Mouse (Mus musculus) monocyte, adult 2 months (primary cell): ENCODE results near the gene Ppp1r27.
"Not testable (repeated sequence)": the region's sequence is repeated elsewhere in the genome, so short reads cannot be mapped to it uniquely, and the experiment has no call there.

Experiments
- DNase-seq, 2 experiments: peaks; one replicate each; pipeline ENCODE4 v3.0.0; 2022; ENCODE audit warnings: low spot score in 2 of 2, low read depth in 1 of 2

Gene Ppp1r27

DNA sequence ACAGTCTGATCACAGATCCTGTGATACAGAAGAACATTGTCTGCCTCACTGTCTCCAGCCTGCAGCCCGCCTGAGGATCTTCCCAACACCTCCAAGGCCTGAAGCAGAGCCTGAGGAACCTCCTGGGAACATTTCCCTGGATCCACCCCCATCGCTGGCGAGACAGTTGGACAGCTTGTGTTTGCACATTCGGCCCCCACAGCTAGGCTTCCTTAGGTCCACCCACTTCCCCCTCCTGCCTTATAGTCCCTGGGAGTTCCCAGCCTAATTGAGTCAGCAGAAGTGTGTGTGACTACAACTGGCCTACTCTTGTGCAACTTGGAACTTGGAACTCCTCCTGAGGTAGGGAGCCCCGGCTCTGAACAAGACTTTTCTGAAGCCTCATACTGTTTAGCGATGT lies 32.9 kb downstream of the Ppp1r27 start:
- DNase-seq, result peak; percentile 61 to 63

DNA sequence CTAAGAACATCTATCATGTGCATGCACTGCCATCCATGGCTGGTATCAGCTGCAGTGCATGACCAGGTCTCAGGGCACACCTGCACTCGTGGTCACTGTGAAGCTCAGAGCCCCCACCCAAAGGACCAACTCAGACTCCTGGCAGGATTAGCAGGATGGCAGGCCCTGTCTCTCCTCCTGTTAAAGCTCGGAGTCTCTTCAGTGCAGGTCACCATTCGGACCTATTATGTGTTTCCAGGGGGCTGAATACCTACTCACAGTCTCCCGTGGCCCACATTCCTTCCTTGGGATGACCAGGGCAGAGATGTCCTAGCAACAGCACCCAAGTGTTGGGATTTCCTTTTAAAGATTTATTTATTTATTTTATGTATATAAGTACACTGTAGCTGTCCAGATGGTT lies 33.8 kb downstream of the Ppp1r27 start:
- no peak for DNase-seq

DNA sequence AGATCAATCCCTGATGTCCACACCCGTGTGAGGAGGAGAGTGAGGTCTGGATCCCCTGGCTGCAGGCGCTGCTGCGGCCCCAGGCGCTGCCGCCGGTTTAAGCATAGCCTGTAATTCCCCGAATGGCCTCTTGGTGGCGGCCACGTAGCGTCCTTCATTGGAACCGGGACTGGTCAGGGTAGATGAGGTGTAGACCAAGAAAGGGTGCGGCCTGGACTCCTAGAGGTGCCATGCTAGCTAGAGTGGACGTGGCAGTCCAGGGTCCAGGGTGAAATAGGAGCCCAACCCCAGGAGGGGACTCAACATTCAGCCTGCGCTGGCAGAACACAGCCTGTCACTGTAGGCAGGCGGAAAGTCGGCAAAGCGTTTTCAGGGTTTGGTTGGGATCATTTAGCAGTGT lies 35.3 kb downstream of the Ppp1r27 start:
- DNase-seq, result peak; percentile 66 to 84

DNA sequence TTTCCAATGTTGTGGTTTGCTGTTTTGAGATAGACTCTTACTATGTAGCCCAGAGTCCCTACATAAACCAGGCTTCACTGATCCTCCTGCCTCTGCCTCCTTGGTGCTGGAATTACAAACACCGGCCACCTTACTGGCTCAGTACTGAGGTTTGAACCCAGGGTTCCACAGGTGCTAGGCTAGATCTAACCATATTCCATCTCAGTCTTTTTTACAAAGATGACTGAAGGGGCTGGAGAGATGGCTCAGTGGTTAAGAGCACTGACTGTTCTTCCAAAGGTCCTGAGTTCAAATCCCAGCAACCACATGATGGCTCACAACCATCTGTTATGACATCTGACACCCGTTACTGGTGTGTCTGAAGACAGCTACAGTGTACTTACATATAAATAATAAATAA lies 36.7 kb downstream of the Ppp1r27 start:
- DNase-seq, result not testable (repeated sequence)

DNA sequence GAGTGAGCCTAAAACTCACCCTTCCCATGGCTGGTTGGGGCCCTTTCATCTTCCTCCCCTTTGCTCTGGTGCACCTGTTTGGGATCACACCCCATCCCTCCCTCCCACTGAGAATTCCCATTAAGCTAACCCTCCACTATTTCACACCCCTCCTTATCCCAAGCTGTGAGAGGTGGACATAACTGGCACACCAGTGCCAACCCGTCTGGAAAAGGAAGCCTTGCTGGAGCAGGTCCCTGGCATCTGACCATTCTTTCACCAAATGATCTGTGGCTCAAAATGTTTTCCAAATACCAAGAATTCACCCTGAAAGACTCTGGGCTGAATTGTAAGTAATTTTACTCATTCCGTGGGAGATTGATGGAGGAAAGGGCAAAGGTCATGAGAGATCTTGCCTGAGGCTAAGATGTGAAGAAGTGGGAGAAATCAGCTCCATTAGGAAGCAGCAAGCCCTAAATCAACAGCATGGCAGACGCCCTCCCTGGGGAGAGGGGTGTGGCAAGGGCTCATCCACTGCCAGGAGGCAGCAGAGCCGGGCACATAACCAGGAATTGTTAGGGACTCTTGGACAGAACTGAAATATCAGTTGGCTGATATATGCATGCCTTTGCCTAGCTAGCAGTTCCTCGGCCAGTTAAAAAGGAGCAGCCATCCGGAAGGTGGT lies 38.0 kb downstream of the Ppp1r27 start:
- no peak for DNase-seq

DNA sequence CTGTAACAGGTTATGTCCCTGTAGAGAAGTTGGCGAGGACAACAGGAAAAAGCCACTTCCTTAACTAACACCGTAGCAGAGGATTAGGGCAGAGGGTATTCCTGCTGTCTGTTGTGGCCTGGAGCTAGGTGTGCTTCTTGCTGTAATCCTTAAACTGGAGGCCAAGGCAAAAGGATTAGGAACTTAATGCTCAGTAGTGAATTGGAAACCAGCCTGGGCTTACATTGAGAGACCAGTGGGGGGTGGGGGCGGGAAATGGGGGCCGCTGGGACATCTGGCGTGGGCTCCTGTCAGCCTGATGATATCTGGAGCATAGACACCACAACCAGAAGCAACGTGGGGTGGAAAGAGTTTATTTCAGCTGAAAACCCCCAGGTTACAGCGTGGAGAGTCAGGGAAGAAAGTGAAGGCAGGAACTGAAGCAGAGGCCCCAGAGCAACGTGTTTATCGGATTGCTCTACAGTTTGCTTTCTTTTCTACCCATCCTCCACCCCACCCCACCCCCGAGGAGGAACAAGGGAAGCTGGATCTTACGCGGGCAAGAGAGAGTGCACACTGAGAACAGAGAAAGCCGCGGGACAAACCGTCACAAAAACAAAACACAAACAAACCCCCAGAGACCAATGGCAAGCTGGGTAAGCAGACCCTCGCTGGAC lies 40.4 kb downstream of the Ppp1r27 start:
- DNase-seq, result no peak

DNA sequence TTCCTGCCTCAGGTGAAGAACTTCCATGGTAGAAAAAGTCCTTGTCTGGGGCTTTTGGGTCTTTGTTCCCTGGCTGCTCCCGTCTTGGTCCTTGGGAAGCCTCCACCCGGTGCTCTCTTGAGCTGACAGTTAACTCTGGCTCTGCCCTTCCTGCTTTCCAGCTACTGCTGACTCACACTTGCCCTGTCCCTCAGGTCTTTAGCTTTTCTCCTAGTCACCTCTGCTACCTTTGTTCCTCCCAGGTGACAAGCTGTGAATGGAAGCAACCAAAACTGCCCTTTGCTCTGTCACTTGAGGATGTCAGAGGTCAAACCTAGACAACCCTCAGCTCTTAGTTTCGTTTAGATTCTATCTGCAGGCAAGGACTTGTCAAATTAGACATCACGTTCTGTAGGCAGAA lies 41.0 kb downstream of the Ppp1r27 start:
- DNase-seq, result no peak

DNA sequence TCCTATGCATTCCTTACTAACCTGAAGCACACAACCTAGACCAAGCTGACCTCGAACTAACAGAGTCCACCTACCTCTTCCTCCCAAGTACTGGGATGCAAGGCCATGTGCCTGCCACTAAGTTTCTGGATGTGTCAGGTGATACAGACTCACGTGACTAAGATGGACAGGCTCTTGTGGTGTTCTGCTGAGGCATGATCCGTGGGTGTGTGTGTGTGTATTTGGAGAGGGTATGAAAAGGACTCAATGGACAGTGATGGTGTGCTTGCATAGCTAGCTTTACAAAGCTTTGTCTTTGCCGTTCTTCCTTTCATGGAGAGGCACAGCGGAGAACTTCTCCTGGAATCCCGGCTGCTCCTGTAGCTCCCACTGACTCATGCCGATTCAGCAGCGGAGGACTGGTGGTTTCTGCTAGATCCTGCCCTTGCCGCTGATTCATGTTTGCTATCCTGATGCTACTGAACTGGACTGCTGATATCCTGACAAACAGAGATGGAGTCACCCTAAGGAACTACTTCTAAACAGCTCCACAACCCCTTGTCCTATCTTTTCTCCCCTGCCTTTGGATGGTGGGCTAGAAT lies 42.6 kb downstream of the Ppp1r27 start:
- DNase-seq, result no peak

DNA sequence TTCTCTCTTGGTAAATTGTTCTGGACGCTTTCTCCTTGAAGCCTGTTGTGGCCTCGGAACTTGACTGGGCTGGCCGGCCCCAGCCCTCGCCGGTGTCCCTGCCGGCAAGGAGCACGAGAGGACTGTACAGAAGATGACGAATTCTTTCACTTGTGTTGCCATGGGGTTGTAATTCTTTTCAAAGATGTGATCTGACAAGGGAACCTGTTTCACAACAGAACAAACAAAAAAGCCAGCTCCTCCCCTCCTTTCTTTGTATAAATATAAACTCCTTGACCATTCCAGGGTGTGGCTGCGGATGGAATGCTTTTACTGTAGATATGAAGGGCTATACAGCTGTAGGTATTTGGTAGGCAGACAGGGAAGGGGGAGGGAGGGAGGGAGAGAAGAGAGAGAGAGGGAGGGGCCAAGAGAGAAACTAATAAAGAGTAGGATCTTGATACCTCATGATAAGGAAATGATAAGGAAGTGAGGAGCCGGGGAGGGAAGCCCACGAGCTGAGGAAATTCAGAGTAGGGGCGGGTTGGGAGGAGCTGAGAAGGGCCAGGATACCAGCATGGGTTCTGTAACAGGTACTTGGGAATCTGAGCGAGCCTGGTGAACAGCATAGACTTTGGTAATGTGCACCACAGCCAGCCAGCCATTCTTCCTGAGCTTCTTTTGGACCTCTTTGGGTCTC lies 43.2 kb downstream of the Ppp1r27 start:
- no peak for DNase-seq

DNA sequence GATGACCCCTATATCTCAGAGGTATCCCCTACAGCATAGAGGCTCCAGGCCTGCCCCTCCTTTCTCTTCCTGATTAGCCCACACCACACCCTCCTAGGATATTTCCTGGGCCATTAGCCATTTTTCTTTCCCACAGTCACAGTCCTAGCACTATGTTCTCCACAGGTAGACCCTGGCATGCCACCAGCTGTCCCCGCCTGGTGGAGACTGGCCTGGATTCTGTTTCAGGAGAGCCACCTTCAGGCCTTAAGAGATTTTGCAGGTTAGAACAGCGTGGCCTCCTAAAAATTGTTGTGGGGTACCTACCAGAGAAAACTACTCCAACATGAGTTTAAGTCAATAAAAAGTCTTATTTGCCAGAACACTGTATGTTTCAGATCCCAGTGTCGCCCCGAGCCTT lies 44.0 kb downstream of the Ppp1r27 start:
- no peak for DNase-seq

DNA sequence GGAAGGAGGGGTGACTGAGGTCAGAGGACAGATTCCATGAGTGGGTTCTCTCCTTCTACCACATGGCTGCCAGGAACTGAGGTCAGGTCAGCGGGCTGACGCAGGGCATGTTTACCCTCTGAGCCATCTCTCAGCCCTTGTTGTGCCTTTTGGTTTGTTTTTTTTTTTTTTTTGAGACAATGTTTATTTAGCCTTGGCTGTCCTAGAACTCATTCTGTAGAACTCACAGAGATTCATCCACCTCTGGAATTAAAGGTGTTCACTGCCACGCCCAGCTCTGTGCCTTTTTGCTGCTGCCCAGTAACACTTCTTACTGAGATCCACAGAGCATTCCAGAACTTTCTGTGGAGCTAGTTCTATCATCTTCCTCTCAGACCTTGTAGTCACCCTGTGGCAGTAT lies 45.3 kb downstream of the Ppp1r27 start:
- DNase-seq, result no peak

DNA sequence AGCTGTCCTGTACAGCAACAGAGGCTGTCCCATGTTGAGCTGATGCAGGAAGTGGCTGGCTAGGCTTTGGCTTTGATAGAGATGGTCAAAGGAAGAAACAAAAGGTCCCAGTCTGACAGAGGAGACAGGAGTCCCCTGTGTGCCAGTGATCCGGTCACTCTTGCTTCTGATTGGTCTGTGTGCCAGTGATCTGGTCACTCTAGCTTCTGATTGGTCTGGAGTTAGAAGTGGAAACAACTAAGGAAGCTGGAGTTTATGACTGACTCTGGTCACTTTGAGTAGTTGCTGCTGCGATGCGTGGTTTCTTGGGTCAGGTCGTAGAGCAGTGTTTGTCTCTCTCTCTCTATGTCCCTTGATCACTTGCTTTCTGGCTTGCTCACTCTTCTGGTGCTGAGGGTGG lies 49.2 kb downstream of the Ppp1r27 start:
- no peak for DNase-seq

DNA sequence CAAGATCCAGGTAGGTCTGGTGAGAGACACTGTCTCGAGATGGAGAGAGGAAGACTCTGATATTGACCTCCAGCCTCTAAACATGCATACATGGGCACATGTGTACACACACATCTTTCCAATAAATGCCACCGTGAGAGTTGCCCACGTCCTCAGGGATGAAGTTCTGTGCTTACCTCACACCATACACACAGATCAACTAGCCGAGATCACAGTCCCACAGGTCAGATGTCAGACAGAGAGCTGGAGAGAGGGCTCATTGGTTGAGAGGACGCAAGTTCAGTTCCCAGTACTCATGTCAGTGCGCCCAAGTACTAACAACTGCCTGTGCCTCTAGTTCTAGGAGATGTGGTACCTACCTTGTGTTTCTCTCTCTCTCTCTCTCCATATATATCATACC lies 49.9 kb downstream of the Ppp1r27 start:
- DNase-seq, result no peak

DNA sequence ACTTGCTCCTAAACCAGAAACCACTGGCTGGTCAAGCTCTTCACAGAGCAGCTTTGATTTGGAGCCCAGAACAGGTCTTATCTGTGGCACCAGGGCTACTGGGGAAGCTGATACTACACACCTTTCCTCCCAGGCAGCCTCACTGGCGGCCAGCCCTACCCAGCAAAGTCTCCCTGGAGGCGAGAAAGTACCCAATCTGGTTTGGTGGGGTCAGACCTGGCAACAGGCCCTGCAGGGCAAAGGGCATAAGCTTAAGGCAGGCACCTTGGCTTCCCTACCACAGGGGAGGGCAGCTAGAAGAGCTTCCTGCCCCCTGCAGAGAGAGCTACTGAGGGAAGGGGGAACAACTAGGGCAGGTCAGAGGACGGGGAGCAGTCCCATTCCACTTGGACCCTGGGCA lies 50.6 kb downstream of the Ppp1r27 start:
- DNase-seq, result no peak
